Mouse (Mus musculus) lung, embryonic 14.5 days (tissue): ENCODE results near the gene Gm5269. TPM values are rescaled to one million over a fixed set of nuclear protein-coding genes. Genes with fewer than 3 reads are reported as not detected.
A peak's percentile ranks its signal among the peaks of the same experiment; 100 is the strongest.

Experiments
- ATAC-seq: fragments of 200-750 bp; cut with Nextera tagmentation; 2 replicates; pipeline ENCODE4 v1.8.0; 2017; ENCODE audit warnings: mild to moderate bottlenecking, moderate TSS enrichment, moderate library complexity; ENCODE audit not compliant: insufficient read depth
- DNase-seq: peaks from one replicate; pipeline ENCODE4 v3.0.0-alpha.2; 2015
- H3K27ac ChIP-seq: fragments of 300-500 bp; sonication (generic); 2 replicates; pipeline ENCODE4 v1.5.1; 2014; ENCODE audit warnings: low read depth, mild to moderate bottlenecking, moderate library complexity
- H3K27me3 ChIP-seq: fragments of 300-500 bp; sonication (generic); 2 replicates; pipeline ENCODE4 v1.6.1; 2014; ENCODE audit warnings: low read length, control low read depth; ENCODE audit not compliant: insufficient read depth
- H3K36me3 ChIP-seq: fragments of 300-500 bp; sonication (generic); 2 replicates; pipeline ENCODE4 v1.6.1; 2014; ENCODE audit warnings: control low read depth; ENCODE audit not compliant: insufficient read depth
- H3K4me1 ChIP-seq: fragments of 300-500 bp; sonication (generic); 2 replicates; pipeline ENCODE4 v1.6.1; 2014; ENCODE audit warnings: antibody characterized with exemption, control low read depth; ENCODE audit not compliant: insufficient read depth
- H3K4me2 ChIP-seq: fragments of 300-500 bp; sonication (generic); 2 replicates; pipeline ENCODE4 v1.6.1; 2014; ENCODE audit warnings: mild to moderate bottlenecking
- H3K4me3 ChIP-seq: fragments of 300-500 bp; sonication (generic); 2 replicates; pipeline ENCODE4 v1.5.1; 2014; ENCODE audit warnings: low read depth, low read length
- H3K9ac ChIP-seq: fragments of 300-500 bp; sonication (generic); 2 replicates; pipeline ENCODE4 v1.6.1; 2014
- H3K9me3 ChIP-seq: fragments of 300-500 bp; sonication (generic); 2 replicates; pipeline ENCODE4 v1.6.1; 2016; ENCODE audit warnings: low read depth, low read length, control low read depth
- CTCF ChIP-seq: IDR thresholded peaks from 2 replicates; pipeline ENCODE4 v1.5.1; 2016; ENCODE audit warnings: antibody characterized with exemption, low read depth
- WGBS: fragments of 180-500 bp; shearing (Covaris S2); extraction: QIAGEN DNeasy Blood & Tissue Kit; methylation state at CpG from one replicate; pipeline ENCODE4 v1.1.7; 2014; 5-methylcytosine and 5-hydroxymethylcytosine counted together
- polyA plus RNA-seq: library from polyadenylated mRNA; unstranded; fragments of >200 nt; fragmentation: Nextera tagmentation; extraction: Ambion mirVana; gene quantifications from 2 replicates; pipeline ENCODE4 v1.2.1, GENCODE M21; 2014

Gene Gm5269
- polyA plus RNA-seq, 1 experiment from 2014 or later, result not detected

GRCm38 (mm10) chr1:45866288-45867018, 23.6 kb downstream of the Gm5269 start:
- Histone ChIP-seq H3K27ac (no peak overlapping the region), H3K9ac (no peak overlapping the region), H3K4me1 (peaks cover 25% of the 10 kb centered on the region), H3K4me3 (no peak overlapping the region), H3K4me2 (no peak overlapping the region), H3K27me3 (0 out of 2 replicates have a peak, but pooled peaks cover 4% of the 10 kb centered on the region), H3K36me3 (no peaks in the 10 kb centered on the region), H3K9me3 (no peaks in the 10 kb centered on the region)
- WGBS, result 35% methylated on average over 3 of the region's 3 CpGs
- ATAC-seq (no peak; the same call in 1 of the 2 replicates), DNase-seq (peak; percentile 28)
- TF ChIP-seq CTCF, result no peak

DNA sequence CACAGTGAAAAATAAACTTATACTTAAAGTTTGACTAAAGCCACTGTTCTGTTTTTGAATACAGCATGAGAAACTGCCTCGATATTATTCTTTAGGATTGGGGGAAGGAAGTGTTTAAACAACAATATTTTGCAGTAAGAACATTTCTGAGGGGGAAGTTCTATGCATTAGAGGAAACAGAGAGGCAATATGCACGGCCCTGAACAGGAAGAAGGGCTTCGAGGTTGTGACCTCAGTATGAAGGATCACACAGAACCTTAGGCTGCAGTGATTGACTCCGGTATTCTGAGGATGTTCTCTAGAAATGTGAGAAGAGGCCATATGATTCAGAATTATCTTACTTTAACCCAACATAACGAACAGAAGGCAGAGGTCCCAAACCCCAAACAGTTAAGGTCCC, 24.3 kb downstream of the Gm5269 start:
- Histone ChIP-seq H3K9me3 (no peaks in the 10 kb centered on the region), H3K4me1 (peaks cover 25% of the 10 kb centered on the region), H3K4me3 (no peak overlapping the region), H3K27ac (no peak overlapping the region), H3K9ac (no peak overlapping the region), H3K4me2 (no peak overlapping the region), H3K27me3 (0 out of 2 replicates have a peak, but pooled peaks cover 4% of the 10 kb centered on the region), H3K36me3 (no peaks in the 10 kb centered on the region)
- DNase-seq (no peak), ATAC-seq (no peak)
- no peak for TF ChIP-seq CTCF
- 44% methylated on average over 5 of the region's 5 CpGs for WGBS

- TF ChIP-seq CTCF, result no peak
- Histone ChIP-seq H3K9me3 (no peaks in the 10 kb centered on the region), H3K36me3 (no peaks in the 10 kb centered on the region), H3K27ac (peak overlapping the region; percentile 47; the same call in 1 of the 2 replicates), H3K4me1 (peaks cover 25% of the 10 kb centered on the region), H3K27me3 (0 out of 2 replicates have a peak, but pooled peaks cover 4% of the 10 kb centered on the region), H3K9ac (no peak overlapping the region), H3K4me2 (no peak overlapping the region), H3K4me3 (no peak overlapping the region)
- no peak for ATAC-seq
- WGBS, result 15% methylated on average over 1 of the region's 1 CpGs
- DNase-seq, result no peak
These were observed 24.8 kb downstream of the Gm5269 start for GRCm38 (mm10) chr1:45865316-45865715.

DNA sequence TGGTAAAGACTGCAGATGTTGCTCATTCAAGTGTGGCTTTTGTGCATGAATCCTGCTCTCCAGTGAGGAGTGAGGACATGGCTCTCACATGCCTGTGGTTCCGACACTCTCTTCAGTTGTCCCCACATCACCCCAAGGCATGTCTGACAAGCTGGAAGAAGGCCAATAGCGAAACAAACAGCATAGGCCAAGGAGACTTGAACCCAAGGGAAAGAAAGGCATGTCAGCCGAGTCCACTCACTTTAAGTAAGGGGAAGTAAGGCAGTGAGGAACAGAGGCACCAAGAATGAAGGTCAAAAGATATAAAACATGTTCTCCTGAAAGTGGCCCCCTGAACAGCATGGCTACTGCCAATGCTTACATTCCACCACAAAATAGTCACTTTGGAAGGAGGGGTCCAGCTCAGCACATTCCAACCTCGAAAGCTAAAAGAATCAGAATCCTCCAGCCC, 25.5 kb downstream of the Gm5269 start:
- Histone ChIP-seq H3K27me3 (0 out of 2 replicates have a peak, but pooled peaks cover 4% of the 10 kb centered on the region), H3K9ac (no peak overlapping the region), H3K4me3 (no peak overlapping the region), H3K36me3 (no peaks in the 10 kb centered on the region), H3K4me2 (no peak overlapping the region), H3K27ac (peak overlapping the region; percentile 74; the same call in 1 of the 2 replicates), H3K4me1 (peaks cover 31% of the 10 kb centered on the region), H3K9me3 (no peaks in the 10 kb centered on the region)
- WGBS, result 23% methylated on average over 4 of the region's 4 CpGs
- no peak for TF ChIP-seq CTCF
- ATAC-seq (peak; percentile 55), DNase-seq (peak; percentile 74)

DNA sequence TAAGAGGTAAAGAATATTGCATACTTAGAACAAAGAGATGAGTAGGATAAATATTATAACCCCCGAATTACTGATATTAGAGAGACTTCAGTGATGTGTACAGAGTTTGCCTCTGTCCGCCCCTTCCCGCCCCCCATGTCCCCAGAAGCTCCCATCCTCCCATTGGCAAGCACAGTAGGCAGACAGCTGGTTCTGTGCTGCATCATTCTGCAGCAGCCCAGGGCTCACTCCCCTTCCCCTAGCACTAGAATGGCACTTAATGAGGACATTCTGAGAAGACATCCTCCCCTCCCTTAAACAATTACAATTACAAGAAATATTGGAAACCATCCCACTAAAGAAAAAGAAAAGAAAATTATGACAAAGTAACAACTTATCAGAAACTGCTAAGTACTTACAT, 26.4 kb downstream of the Gm5269 start:
- ATAC-seq, result no peak
- Histone ChIP-seq H3K4me3 (no peak overlapping the region), H3K27ac (no peak overlapping the region; the same call in 1 of the 2 replicates), H3K27me3 (0 out of 2 replicates have a peak, but pooled peaks cover 4% of the 10 kb centered on the region), H3K9me3 (no peaks in the 10 kb centered on the region), H3K4me1 (peaks cover 31% of the 10 kb centered on the region), H3K9ac (no peak overlapping the region), H3K36me3 (no peaks in the 10 kb centered on the region), H3K4me2 (no peak overlapping the region)
- no peak for TF ChIP-seq CTCF
- no peak for DNase-seq
- 87% methylated on average over 3 of the region's 3 CpGs for WGBS

GRCm38 (mm10) chr1:45861162-45861561, 28.9 kb downstream of the Gm5269 start:
- TF ChIP-seq CTCF, result no peak
- no peak for DNase-seq
- Histone ChIP-seq H3K4me2 (no peak overlapping the region), H3K36me3 (no peaks in the 10 kb centered on the region), H3K27ac (no peak overlapping the region), H3K4me3 (no peak overlapping the region), H3K27me3 (no peaks in the 10 kb centered on the region), H3K4me1 (peaks cover 23% of the 10 kb centered on the region), H3K9me3 (no peaks in the 10 kb centered on the region), H3K9ac (no peak overlapping the region)
- ATAC-seq, result no peak

- Histone ChIP-seq H3K9me3 (no peaks in the 10 kb centered on the region), H3K27me3 (no peaks in the 10 kb centered on the region), H3K4me3 (no peak overlapping the region), H3K9ac (no peak overlapping the region), H3K27ac (peak overlapping the region; percentile 48; the same call in 1 of the 2 replicates), H3K4me1 (peaks cover 15% of the 10 kb centered on the region), H3K36me3 (no peaks in the 10 kb centered on the region), H3K4me2 (peak overlapping the region; percentile 32; the same call in 1 of the 2 replicates)
- peak; percentile 76 for DNase-seq
- no peak for ATAC-seq
- 23% methylated on average over 5 of the region's 5 CpGs for WGBS
- TF ChIP-seq CTCF, result no peak
These were observed 29.7 kb downstream of the Gm5269 start for GRCm38 (mm10) chr1:45860349-45860748.
